Mouse (Mus musculus) v-Abl transformed pro-B cells (cell line): ENCODE results near the gene Ces1c.

Source experiments
- in situ Hi-C, 2 experiments: fragments of 400-800 bp; cut with MboI; formaldehyde crosslinking; loops; one replicate each; pipeline ENCODE4 v1.15.1; 2025; ENCODE audit not compliant: unreplicated experiment in 2 of 2

Ces1c gene

DNA sequence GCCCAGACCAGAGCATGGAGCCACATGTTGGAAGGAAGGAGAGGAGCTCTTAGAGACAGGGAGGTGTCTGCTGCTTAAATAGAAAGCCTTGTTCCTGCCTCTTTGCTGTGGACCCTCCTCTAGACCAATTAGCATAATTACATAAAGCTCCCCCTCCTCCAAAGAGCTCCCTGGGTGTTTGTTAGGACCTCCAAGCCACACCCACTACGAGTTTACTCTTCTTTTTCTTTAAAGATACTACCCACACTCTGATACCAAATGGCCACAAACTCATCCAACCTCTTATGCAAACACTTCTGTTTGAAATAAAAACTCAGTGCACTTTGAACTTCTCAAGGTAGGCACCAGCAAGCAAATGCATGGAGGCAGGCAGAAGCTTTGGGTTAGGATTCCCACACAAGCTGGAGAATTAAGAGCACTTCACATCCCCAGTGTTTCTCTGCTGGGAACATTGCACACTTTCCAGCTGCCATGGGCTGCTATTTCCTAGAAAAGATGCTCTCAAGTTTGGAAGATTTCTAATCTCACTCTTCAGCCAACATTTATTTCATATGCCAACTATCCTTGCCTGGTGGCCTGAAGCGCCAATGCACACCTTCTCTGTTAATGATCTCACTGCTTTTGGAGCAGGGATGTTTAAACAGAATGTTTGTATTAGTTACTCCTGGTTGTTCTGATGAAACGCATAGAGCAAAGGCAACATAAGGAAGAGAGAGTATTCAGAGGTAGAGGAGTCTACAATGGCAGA lies at the start of gene Ces1c:
Ces1c (minus strand) TSS at position 51 of the 748 bp plus-strand sequence.
- in situ Hi-C loops, result loop anchor here in 1 of 2 experiments (25.0 kb wide), 1 partner anchor 1081 kb away; the partner anchor contains the start of gene Nup93

DNA sequence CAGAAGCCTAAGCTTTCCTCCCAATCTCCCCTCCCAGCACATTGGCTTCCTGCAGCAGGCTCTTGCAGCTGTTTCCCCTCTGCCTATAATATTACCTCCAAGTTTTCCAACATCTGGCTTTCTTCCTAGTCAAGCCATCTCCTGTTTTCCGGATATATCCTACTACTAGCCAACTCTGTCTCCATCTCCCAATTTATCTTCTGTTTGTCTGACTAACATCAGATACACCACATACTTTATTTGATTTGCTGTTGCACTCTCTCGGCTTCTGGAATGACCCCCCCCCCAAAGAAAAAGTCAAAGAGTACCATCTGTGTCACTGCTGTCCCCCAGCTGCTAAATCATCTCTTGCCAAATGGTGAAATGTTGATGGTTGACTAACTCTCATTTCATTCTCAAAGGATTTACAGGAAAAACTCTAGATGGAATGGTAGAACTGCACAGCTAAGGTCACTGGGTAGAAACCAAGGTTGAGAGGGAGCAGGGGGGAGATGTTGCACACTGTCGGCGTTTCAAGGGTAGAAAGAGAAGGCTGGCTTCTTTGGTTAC lies 49.6 kb upstream of the Ces1c start:
- in situ Hi-C loops, result no loop called here

DNA sequence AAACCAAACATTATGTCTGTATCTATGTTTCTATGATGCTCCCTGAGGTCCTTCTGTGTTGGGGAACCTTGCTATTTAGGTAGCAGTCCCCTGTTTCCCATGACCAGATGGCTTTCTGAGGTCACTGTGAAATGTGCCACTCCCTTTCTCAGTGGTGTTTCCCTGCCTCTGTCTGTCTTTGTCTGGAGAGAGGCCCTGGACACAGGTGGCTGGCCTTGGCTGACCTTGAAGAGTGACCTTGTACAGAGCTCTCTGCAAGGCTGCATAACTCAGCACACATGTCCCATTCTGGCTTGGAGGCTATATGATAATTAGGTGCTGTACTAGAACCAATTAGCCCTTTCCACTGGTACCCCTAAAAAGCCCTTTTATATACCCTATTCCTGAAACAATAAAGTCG lies 45.5 kb upstream of the Ces1c start:
- in situ Hi-C loops, result no loop called here

DNA sequence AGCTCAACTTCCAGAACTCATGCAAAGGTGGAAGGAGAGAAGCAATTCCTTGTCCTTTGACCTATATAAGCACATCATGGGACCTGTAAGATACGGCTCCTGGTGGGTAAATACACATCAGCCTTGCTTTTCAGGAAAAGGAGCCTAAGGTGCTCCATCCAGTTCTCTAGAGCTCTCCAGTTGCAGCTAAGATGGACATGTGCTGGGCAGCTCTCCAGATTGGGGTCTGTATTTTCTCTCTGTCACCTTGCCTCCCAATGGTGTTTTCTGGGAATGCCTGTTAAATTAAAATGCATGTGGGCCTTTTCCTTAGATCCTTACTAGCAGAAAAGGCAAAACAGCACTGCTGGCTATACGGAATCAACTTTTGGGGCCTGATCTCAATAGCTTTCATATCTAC lies 43.5 kb upstream of the Ces1c start:
- in situ Hi-C loops, result no loop called here

DNA sequence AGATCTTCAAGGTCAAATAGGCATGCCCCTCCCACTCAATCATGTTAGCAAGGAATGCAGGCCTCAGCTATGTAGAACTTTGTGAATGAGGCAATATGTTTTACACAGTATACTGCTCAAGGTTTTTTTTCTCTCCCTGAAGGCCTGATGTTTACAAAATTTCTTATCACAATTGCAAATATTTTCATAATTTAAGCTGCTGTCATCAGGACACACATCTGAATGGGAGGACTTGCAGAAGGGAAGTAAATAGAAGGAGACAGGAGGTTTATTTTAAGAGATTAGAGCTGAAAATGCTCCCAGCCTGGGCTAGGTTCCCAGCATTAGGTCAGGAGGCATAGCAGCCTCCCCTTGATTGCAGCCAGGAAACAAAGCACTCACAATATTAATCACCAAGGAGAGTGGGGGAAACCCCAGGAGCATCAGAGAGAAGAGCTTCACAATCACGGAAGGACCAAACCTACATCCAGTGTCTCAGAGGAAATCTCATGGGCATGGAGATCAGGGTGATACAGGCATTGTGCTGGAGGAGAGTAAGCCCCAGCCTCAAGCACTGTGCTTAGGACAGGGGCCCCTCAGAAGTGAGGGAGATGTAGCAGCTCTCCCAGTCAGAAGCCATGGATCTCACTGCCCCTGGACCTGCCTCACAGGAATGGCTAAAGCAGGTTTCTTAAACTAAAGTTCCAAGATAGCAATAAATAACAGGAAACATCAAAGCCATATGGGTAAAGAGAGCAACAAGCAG lies 40.9 kb upstream of the Ces1c start:
- in situ Hi-C loops, result no loop called here

DNA sequence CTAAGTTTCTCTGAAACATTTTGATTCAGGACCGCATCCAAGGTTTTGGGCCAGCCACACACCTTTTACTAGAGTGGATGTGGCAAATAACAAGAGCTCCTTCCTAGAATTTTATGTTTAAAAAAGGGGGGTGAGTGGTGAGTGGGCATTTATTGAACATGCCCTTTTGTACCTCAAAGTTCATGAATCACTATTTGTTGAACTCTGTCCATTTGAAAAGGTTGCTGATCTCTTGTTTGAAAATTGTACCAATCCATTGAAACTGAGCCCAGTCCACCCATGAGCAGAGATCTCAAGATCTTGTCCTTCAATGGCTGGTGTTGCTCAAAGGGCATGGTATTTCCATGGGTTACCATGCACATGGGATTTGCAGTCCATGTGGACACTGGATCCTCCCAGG lies 32.3 kb upstream of the Ces1c start:
- in situ Hi-C loops, result no loop called here

DNA sequence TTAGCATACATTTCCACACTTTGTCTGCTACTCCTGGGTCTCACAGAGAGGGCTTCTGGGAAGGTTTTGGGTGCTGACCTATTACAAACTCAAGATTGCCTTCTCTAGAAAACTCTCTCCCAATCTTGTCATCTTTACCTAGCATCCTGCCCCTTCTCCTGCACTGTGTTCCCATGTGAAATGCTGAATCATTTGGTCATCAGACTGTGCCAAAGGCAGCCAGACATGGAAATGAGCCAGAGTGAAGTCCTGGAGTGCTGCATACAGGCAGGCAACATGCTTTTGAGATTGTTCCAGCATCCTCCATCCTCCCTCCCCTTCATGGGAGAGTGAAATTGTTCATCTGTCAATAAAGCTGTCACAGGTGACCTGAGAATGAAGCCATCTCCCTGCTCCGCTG lies 20.3 kb upstream of the Ces1c start:
- in situ Hi-C loops, result no loop called here

DNA sequence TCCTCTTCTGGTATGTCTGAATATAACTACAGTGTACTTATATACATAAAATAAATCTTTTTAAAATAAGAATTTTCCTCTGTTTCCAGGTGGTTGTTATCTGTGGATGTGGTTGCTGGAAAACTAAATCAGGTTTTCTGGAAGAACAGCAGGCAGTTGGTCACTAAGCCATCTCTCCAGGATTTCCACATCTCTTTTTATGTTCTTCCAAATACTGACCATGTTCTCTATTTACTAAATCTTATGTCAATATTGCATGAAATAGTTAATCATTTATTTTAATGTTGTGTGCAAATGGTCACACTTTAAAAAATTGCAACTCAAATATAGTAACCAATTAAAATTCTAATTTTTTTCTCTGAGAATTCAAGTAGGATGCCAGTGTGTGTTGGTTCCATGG lies 16.2 kb upstream of the Ces1c start:
- in situ Hi-C loops, result loop anchor here in 1 of 2 experiments (25.0 kb wide), 1 partner anchor 1065 kb away; the partner anchor contains the start of gene Nup93

DNA sequence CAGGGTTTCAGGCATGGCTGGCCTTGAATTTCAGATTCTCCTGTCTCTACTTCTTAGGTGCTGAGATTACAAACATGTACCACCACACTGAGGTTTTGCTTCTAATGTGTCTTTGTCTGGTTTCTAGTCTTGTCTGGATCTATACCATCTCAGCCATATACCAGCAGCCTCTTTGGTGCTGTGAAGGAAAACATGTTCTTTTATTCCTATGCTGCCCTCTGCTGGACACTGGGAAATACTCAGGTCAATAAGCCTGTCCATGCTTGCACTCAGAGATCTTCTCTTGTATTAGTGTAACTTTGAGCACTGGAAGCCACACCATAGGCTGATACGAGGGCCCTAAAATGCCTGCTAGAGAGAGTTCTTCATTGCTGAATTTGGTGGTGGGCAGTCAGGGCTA lies 9.6 kb upstream of the Ces1c start:
- in situ Hi-C loops, result loop anchor here in 1 of 2 experiments (25.0 kb wide), 1 partner anchor 1072 kb away; the partner anchor contains the start of gene Nup93

DNA sequence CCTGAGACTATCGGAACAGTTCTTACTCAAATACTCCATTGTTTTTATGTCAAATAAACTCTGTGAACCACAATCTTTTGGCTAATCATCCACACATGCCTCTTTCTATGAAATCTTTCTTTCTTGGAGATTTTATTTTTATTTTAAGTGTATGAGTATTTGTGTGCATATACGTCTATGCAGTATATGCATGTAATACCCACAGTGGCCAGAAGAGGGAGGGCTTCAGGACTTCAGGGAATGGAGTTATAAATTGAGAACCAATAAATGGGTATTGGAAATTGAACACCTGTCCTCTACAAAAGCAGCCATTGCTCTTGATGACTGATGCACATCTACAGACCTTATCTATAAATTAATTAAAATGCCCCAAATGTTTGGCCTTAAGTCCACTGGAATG lies 1.1 kb upstream of the Ces1c start:
- in situ Hi-C loops, result loop anchor here in 1 of 2 experiments (25.0 kb wide), 1 partner anchor 1080 kb away; the partner anchor contains the start of gene Nup93

DNA sequence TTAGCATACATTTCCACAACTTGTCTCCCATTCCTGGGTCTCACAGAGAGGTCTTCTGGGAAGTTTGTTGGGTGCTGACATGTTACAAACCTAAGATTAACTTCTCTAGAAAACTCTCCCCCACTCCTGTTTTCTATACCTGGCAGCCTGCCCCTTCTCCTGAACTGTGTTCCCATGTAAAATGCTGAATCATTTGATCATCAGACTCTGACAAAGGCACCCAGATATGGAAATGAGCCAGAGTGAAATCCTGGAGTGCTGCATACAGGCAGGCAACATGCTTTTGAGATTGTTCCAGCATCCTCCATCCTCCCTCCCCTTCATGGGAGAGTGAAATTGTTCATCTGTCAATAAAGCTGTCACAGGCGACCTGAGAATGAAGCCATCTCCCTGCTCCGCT lies 4.6 kb downstream of the Ces1c start:
- in situ Hi-C loops, result loop anchor here in 1 of 2 experiments (25.0 kb wide), 1 partner anchor 1086 kb away; the partner anchor contains the start of gene Nup93

DNA sequence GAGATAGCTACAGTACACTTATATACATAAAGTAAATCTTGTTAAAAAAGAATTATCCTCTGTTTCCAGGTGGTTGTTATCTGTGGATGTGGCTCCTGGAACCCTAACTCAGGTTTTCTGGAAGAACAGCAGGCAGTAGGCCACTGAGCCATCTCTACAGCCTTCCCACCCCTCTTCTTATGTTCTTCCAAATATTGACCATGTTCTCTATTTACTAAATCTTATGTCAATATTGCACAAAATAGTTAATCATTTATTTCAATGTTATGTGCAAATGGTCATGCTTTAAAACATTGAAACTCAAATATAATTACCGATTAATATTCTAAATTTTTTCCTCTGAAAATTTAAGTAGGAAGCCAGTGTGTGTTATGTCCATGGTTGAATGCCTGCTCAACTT lies 9.1 kb downstream of the Ces1c start:
- in situ Hi-C loops, result no loop called here

DNA sequence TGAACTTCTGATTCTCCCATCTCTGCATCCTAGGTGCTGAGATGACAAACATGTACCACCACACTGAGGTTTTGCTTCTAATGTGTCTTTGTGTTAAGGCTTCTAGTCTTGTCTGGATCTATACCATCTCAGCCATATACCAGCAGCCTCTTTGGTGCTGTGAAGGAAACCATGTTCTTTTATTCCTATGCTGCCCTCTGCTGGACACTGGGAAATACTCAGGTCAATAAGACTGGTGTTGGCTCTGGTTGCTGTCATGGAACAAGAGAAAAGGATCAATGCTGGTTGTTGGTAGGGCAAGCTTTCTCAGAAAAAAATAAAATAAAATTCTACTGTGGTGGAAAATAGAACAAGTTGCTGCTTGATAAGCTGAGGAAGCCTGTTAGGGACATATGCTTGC lies 35.7 kb downstream of the Ces1c start:
- in situ Hi-C loops, result no loop called here

DNA sequence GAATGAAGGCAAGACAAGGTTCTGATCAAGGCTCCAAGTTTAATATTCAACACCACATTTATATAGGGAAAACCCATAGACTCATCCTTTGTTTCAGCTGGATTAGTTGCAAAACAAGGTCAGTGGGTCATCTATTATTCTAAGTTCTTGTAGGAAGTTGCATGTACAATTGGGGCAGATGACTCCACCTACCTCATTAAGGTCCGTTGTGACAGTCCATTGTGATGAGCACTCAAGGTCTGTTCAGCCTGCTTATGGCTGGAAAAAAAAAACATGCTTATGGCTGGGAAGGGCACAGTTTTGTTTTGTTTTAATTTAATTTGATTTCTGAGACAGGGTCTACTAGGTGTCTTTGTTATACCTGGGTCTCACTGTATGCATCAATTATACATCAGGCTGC lies 39.8 kb downstream of the Ces1c start:
- in situ Hi-C loops, result no loop called here

DNA sequence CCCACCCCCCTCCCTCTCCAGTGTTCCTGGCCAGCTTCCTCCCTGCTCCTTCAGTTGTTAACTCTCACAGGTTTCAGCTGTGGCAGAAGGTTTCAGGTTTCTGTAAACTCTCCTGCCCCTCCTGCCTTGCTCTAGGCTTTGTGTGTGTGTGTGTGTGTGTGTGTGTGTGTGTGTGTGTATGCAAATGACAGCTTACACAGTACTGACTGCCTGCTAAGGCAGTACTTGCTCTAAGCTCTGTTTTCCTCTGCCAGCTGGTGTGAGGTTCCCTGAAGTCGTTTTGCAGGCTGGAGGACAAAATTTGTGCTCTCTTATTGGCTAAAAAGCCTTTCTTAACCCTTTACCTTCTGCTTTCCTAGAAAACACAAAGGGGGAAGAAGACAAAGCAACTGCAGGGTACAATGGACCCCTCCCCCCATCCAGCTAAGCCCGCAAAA lies 42.4 kb downstream of the Ces1c start:
- in situ Hi-C loops, result no loop called here

DNA sequence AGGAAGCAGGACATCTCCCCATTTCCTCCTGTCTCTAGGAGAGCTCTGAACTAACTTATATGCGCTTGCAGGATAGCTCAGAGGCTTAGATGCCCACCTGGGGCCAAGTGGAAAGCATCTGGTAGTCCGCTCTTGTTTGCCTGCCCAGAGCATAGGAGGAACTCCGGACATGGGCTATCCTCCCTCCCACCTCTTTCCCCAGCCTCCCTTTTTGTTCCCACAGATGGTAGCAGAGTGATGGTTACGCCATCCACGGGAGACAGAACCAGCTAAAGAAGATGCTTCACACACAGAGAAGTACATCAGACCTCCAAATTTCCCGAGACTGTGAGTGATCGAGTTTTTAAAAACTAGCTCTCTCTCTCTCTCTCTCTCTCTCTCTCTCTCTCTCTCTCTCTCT lies 42.9 kb downstream of the Ces1c start:
- in situ Hi-C loops, result no loop called here

DNA sequence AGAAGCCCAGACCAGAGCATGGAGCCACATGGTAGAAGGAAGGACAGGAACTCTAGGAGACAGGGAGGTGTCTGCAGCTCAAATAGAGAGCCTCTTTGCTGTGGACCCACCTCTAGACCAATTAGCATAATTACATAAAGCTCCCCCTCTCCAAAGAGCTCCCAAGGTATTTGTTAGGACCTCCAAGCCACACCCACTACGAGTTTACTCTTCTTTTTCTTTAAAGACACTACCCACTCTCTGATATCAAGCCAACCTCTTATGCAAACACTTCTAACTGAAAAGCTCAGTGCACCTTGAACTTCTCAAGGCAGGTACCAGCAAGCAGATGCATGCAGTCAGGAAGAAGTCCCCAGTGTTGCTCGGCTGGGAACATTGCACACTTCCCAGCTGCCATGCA lies 51.2 kb downstream of the Ces1c start, which contains the start of gene Ces1b:
Ces1b (minus strand) TSS at position 131 of the 400 bp plus-strand sequence.
- in situ Hi-C loops, result no loop called here

DNA sequence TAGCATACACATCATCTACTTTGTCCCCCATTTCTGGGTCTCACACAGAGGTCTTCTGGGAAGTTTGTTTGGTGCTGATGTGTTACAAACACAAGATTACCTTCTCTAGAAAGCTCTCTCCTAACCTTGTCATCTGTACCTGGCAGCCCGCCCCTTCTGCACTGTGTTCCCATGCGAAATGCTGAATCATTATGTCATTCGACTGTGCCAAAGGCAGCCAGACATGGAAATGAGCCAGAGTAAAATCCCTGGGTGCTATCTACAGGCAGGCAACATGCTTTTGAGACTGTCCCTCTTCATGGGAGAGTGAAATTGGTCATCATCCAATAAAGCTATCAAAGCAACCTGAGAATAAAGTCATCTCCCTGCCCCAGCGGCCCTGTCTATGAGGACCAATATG lies 55.8 kb downstream of the Ces1c start:
- in situ Hi-C loops, result no loop called here

DNA sequence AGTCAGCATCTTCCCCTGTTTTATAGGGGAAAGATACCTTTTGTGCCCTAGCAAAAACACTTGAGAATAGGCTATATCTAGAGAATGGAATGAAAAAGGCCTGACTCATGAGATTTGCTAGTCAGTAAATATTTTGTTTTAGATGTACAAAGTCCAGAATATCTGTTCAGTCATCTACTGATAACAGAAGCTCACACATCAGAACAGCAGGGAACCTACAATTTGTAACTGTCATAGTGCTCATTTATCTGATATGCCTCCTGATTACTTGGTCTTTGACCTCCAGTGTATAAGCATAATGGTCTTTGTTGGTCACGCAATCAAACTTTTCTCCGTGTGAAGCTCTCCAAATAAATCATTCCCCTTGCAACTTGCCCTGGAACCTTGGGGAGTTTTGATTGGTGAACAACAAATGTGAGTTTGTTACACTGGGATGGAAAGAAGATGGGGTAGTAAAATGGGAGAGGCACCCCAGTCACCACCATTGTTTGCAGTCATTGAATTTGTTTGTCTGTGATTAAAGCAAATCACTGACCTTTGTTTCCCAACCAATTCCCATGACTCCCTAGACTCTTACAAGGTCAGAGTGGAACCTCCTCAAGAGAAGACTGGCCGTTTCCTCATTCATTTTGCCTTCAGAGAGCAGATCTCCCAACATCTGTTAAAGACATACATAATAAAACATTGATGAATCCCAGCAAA lies 67.5 kb downstream of the Ces1c start:
- in situ Hi-C loops, result no loop called here

DNA sequence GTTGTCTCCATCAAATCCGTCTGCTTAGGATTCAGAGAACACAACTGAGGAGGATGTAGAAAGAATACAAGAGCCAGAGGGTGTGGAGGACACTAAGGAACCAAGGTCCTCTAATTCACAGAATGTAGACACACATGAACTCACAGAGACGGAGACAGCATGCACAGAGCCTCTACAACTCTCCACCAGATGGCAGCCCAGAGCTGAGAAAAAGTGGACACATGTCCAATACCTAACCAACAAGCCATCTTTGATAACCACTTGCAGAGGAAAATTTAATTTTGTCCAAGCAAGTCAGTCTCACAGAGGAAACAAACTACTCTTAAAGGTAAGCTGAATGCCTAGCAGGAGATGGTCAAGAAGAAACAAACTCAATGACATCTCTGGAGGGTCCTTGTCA lies 71.9 kb downstream of the Ces1c start:
- in situ Hi-C loops, result no loop called here

DNA sequence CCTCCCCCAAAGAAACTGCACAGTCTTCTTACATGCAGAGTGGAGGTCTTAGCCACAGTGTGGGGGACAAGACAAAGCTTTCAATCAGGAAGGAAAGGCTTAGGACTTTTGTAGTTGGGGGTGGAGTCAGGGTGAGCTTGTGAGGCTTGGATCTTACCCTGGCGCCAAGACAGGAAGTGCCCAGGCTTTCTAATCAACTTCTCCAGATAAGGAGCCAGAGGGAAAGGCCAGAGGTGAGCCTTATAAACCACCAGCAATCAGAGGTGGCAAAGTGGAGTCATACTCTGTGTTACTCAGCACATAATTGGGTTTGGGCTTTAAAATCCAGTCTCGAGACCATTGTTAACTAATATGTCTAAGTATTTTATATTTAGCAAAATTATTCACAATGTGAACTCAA lies 75.8 kb downstream of the Ces1c start:
- in situ Hi-C loops, result no loop called here
